Mouse (Mus musculus) forebrain, embryonic 15.5 days (tissue): ENCODE results near the gene Ypel2. TPM values are rescaled to one million over a fixed set of nuclear protein-coding genes. Genes with fewer than 3 reads are reported as not detected.
A peak's percentile ranks its signal among the peaks of the same experiment; 100 is the strongest.

Experiments used
- ATAC-seq: fragments of 200-750 bp; cut with Nextera tagmentation; replicated peaks from 2 replicates; pipeline ENCODE4 v1.8.0; 2017; ENCODE audit warnings: mild to moderate bottlenecking, moderate TSS enrichment, moderate library complexity
- H3K27ac ChIP-seq: fragments of 300-500 bp; sonication (generic); replicated peaks from 2 replicates; pipeline ENCODE4 v1.5.1; 2015; ENCODE audit warnings: mild to moderate bottlenecking, inconsistent platforms
- H3K27me3 ChIP-seq: fragments of 300-500 bp; sonication (generic); 2 replicates; pipeline ENCODE4 v1.6.1; 2015; ENCODE audit warnings: inconsistent platforms
- H3K36me3 ChIP-seq: fragments of 300-500 bp; sonication (generic); 2 replicates; pipeline ENCODE4 v1.6.1; 2015; ENCODE audit warnings: mild to moderate bottlenecking, inconsistent platforms
- H3K4me1 ChIP-seq: fragments of 300-500 bp; sonication (generic); 2 replicates; pipeline ENCODE4 v1.6.1; 2015; ENCODE audit warnings: inconsistent platforms
- H3K4me2 ChIP-seq: fragments of 300-500 bp; sonication (generic); replicated peaks from 2 replicates; pipeline ENCODE4 v1.6.1; 2015; ENCODE audit warnings: mild to moderate bottlenecking, inconsistent platforms
- H3K4me3 ChIP-seq: fragments of 300-500 bp; sonication (generic); 2 replicates; pipeline ENCODE4 v1.5.1; 2015; ENCODE audit warnings: mild to moderate bottlenecking, inconsistent platforms
- H3K9ac ChIP-seq: fragments of 300-500 bp; sonication (generic); replicated peaks from 2 replicates; pipeline ENCODE4 v1.6.1; 2015; ENCODE audit warnings: mild to moderate bottlenecking, inconsistent platforms
- H3K9me3 ChIP-seq: fragments of 300-500 bp; sonication (generic); 2 replicates; pipeline ENCODE4 v1.6.1; 2016; ENCODE audit warnings: inconsistent platforms
- WGBS: fragments of 180-500 bp; shearing (Covaris S2); methylation state at CpG from one replicate; pipeline ENCODE4 v1.1.7; 2015; ENCODE audit warnings: mixed read lengths; 5-methylcytosine and 5-hydroxymethylcytosine counted together
- polyA plus RNA-seq: library from polyadenylated mRNA; unstranded; fragments of >200 nt; fragmentation: Nextera tagmentation; extraction: Ambion mirVana; gene quantifications from 2 replicates; pipeline ENCODE4 v1.2.1, GENCODE M21; 2015

Ypel2 gene
- polyA plus RNA-seq, 1 experiment from 2014 or later: 8.3 TPM

- no peaks in the 10 kb centered on the region for H3K27me3 ChIP-seq
- WGBS: 67% methylated on average over 3 of the region's 3 CpGs
- H3K9ac ChIP-seq: no peak overlapping the region
- no peaks in the 10 kb centered on the region; the same call in 1 of the 2 replicates for H3K36me3 ChIP-seq
- no peak overlapping the region for H3K4me3 ChIP-seq
- no peak overlapping the region for H3K4me2 ChIP-seq
- no peaks in the 10 kb centered on the region for H3K9me3 ChIP-seq
- no peaks in the 10 kb centered on the region for H3K4me1 ChIP-seq
- no peak overlapping the region for H3K27ac ChIP-seq
- no peak for ATAC-seq
These were observed 55.0 kb downstream of the Ypel2 start for GRCm38 (mm10) chr11:86938551-86938950.

GRCm38 (mm10) chr11:86938108-86938507 lies 55.4 kb downstream of the Ypel2 start:
- Histone ChIP-seq H3K27me3 (no peaks in the 10 kb centered on the region), H3K4me2 (no peak overlapping the region), H3K27ac (no peak overlapping the region), H3K4me1 (no peaks in the 10 kb centered on the region), H3K9me3 (no peaks in the 10 kb centered on the region), H3K4me3 (no peak overlapping the region), H3K9ac (no peak overlapping the region), H3K36me3 (no peaks in the 10 kb centered on the region; the same call in 1 of the 2 replicates)
- no peak for ATAC-seq
- 84% methylated on average over 4 of the region's 4 CpGs for WGBS

DNA sequence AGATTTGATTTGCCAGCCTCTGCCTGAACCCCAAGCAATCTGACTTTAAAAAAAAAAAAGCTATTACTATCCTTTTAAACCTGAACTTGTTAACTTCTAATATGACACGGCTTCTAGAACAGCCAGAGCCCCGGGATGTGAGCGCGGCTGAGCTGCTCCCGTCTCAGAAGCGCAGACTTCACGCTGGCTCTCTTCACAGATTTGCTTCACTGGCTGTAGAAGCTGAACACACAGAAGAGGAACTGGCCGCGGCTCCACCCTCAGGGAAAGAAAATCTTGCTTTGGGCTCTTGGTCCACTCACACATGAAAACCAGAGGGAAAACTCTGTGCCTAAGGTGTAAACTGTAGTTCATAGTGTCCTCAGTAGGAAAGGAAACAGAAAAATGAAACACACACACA lies 56.6 kb downstream of the Ypel2 start:
- no peak overlapping the region for H3K9ac ChIP-seq
- H3K36me3 ChIP-seq: no peaks in the 10 kb centered on the region; the same call in 1 of the 2 replicates
- no peak for ATAC-seq
- no peaks in the 10 kb centered on the region for H3K9me3 ChIP-seq
- WGBS: 57% methylated on average over 9 of the region's 9 CpGs
- H3K4me2 ChIP-seq: no peak overlapping the region
- no peaks in the 10 kb centered on the region for H3K4me1 ChIP-seq
- no peak overlapping the region for H3K27ac ChIP-seq
- H3K4me3 ChIP-seq: no peak overlapping the region
- H3K27me3 ChIP-seq: no peaks in the 10 kb centered on the region

DNA sequence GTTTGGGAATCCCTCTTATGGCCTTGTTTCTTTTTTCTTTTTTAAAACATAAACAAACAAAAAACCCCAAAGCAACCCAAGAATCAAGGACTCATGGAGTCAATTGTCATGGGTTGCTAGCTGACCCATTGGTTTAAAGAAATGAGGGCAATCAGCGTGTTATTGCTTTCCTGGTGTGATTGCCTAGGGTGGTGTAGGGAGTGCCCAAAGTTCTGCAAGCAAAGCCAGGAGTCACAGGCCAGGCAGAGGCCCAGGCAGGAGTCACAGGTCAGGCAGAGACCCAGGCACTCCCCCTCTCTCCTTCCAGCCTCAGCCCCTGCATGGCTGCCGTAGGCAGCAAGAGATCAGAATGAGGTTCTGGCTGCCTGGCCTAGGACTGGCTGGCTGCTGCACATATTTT lies 58.6 kb downstream of the Ypel2 start:
- H3K27me3 ChIP-seq: no peaks in the 10 kb centered on the region
- H3K27ac ChIP-seq: no peak overlapping the region
- no peak overlapping the region for H3K4me2 ChIP-seq
- 80% methylated on average over 2 of the region's 2 CpGs for WGBS
- H3K36me3 ChIP-seq: no peaks in the 10 kb centered on the region; the same call in 1 of the 2 replicates
- no peak for ATAC-seq
- H3K9me3 ChIP-seq: no peaks in the 10 kb centered on the region
- H3K9ac ChIP-seq: no peak overlapping the region
- peaks cover 7% of the 10 kb centered on the region for H3K4me1 ChIP-seq
- no peak overlapping the region for H3K4me3 ChIP-seq

DNA sequence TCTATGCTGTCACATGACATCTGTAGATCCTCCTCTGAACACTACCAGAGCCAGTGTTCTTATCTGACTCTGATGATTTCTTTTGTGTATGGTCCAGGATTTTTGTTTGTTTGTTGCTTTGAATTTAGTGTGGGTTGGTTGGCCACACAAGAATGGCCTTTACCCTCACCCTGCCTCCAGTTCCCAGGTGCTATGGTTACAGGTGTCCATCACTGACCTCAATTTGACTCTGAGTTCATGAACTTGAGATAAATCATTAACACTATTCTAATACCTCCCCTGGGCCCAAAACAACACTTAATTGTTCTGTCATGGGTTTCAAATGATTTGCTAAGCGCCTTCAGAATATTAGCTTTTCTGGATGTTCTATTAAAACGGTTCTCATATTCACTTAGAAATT lies 61.3 kb downstream of the Ypel2 start:
- no peak overlapping the region for H3K4me3 ChIP-seq
- H3K9me3 ChIP-seq: no peaks in the 10 kb centered on the region
- no peak overlapping the region for H3K27ac ChIP-seq
- 93% methylated on average over 2 of the region's 2 CpGs for WGBS
- H3K9ac ChIP-seq: no peak overlapping the region
- no peaks in the 10 kb centered on the region for H3K27me3 ChIP-seq
- no peak for ATAC-seq
- peaks cover 7% of the 10 kb centered on the region for H3K4me1 ChIP-seq
- no peaks in the 10 kb centered on the region for H3K36me3 ChIP-seq
- no peak overlapping the region for H3K4me2 ChIP-seq

GRCm38 (mm10) chr11:86930636-86931180 lies 62.8 kb downstream of the Ypel2 start:
- WGBS: 64% methylated on average over 10 of the region's 10 CpGs
- Histone ChIP-seq H3K4me2 (no peak overlapping the region), H3K4me3 (no peak overlapping the region), H3K4me1 (peaks cover 7% of the 10 kb centered on the region), H3K36me3 (no peaks in the 10 kb centered on the region), H3K27ac (peak overlapping the region; percentile 54), H3K9ac (no peak overlapping the region), H3K9me3 (no peaks in the 10 kb centered on the region), H3K27me3 (no peaks in the 10 kb centered on the region)
- ATAC-seq: no peak

DNA sequence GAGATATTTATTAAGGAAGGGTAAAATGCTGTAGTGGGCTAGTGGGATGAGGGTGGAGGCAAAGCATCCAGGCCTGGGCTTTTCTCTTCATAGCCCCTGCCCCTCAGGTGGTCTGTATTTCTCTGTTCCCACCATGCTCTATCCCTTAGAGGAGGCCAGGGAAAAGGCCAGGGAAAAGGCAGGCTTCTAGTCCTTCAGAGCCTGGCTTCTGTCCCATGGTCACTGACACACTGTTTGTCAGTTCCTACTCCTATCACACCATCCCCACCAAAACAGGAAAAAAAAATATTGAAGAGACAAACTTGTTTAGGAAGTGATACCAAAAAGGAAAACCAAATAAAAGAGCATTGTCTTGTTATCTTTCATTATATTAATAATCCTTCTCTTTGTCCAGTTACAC lies 63.5 kb downstream of the Ypel2 start:
- Histone ChIP-seq H3K9me3 (no peaks in the 10 kb centered on the region), H3K4me1 (peaks cover 7% of the 10 kb centered on the region), H3K4me3 (no peak overlapping the region), H3K9ac (no peak overlapping the region), H3K36me3 (no peaks in the 10 kb centered on the region), H3K27ac (peak overlapping the region; percentile 54; the same call in 1 of the 2 replicates), H3K4me2 (no peak overlapping the region), H3K27me3 (no peaks in the 10 kb centered on the region)
- ATAC-seq: no peak

DNA sequence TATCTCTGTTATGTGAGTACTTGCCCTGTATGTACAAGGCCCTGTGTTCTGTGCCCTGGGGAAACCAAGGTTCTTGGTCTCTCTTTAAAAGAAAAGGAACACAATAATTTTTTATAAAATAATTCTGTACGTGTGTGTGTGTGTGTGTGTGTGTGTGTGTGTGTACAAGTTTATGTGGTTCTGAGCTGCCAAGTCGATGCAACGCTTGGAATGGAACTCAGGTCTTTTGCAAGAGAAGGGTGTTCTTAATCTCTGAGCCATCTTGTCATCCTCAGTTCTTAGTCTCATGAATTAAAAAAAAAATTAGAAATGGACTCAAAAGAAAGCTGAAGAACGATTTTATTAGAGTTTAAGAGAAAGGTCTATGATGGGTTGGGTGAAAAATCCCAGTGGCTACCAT lies 64.0 kb downstream of the Ypel2 start:
- WGBS: 83% methylated on average over 4 of the region's 4 CpGs
- Histone ChIP-seq H3K27ac (no peak overlapping the region), H3K9ac (no peak overlapping the region), H3K36me3 (no peaks in the 10 kb centered on the region), H3K9me3 (no peaks in the 10 kb centered on the region), H3K4me1 (peaks cover 7% of the 10 kb centered on the region), H3K4me2 (no peak overlapping the region), H3K27me3 (no peaks in the 10 kb centered on the region), H3K4me3 (no peak overlapping the region)
- ATAC-seq: no peak

GRCm38 (mm10) chr11:86925085-86925638 lies 68.3 kb downstream of the Ypel2 start:
- Histone ChIP-seq H3K9me3 (no peaks in the 10 kb centered on the region), H3K4me2 (no peak overlapping the region), H3K27me3 (no peaks in the 10 kb centered on the region), H3K4me3 (no peak overlapping the region), H3K4me1 (no peaks in the 10 kb centered on the region), H3K9ac (no peak overlapping the region), H3K36me3 (no peaks in the 10 kb centered on the region), H3K27ac (no peak overlapping the region)
- WGBS: 89% methylated on average over 9 of the region's 9 CpGs
- ATAC-seq: no peak

DNA sequence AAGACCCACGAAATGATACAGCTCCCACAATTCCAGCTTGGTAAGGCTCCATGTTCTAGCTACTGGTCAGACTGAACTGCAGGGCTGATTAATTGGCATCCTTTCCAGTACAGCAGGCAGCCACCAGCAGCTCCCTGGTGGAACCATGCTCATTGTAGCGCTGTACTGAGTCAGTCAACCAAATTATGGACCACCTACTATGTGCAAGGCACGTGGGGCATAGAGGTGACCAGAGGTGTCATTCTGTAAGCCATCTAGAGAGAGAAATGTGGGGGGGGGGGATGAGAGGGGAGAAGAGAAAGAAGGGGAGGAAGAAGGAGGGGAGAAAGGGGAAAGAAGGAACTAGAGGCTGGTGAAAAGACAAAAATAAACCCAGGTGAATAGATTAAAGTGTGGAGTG lies 68.9 kb downstream of the Ypel2 start:
- Histone ChIP-seq H3K9ac (no peak overlapping the region), H3K9me3 (no peaks in the 10 kb centered on the region), H3K4me2 (no peak overlapping the region), H3K27me3 (no peaks in the 10 kb centered on the region), H3K36me3 (no peaks in the 10 kb centered on the region), H3K4me1 (no peaks in the 10 kb centered on the region), H3K27ac (no peak overlapping the region), H3K4me3 (no peak overlapping the region)
- no peak for ATAC-seq
- WGBS: 72% methylated on average over 3 of the region's 3 CpGs

GRCm38 (mm10) chr11:86923654-86924053 lies 69.9 kb downstream of the Ypel2 start:
- Histone ChIP-seq H3K9me3 (no peaks in the 10 kb centered on the region), H3K36me3 (no peaks in the 10 kb centered on the region), H3K4me3 (no peak overlapping the region), H3K27me3 (no peaks in the 10 kb centered on the region), H3K4me1 (no peaks in the 10 kb centered on the region), H3K4me2 (no peak overlapping the region), H3K27ac (no peak overlapping the region), H3K9ac (no peak overlapping the region)
- ATAC-seq: no peak
- WGBS: 85% methylated on average over 2 of the region's 2 CpGs

GRCm38 (mm10) chr11:86922029-86922428 lies 71.5 kb downstream of the Ypel2 start:
- Histone ChIP-seq H3K9me3 (no peaks in the 10 kb centered on the region), H3K4me3 (no peak overlapping the region), H3K36me3 (no peaks in the 10 kb centered on the region), H3K4me1 (no peaks in the 10 kb centered on the region), H3K9ac (no peak overlapping the region), H3K27ac (no peak overlapping the region), H3K27me3 (no peaks in the 10 kb centered on the region), H3K4me2 (no peak overlapping the region)
- no peak for ATAC-seq
- 84% methylated on average over 2 of the region's 2 CpGs for WGBS

DNA sequence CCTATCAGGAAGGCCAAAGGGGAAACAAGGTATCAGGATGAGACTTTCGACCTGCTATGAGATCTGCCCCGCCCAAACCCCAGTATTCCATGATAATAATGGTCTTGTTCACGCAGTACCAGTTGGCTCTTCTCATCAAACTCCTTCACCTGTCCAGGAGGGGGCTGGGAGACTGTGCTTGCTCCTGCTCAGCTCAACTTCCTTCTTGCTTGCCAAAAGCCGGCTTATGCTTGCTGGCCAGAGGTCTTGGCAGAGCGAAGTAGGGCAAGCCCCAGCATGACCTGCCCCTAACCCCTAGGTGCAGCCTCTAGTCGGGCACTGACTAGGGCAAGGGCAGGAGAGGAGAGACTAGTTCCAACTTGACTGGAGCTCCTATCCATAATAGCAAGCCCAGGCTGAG lies 72.2 kb downstream of the Ypel2 start:
- Histone ChIP-seq H3K36me3 (no peaks in the 10 kb centered on the region), H3K27me3 (no peaks in the 10 kb centered on the region), H3K9ac (no peak overlapping the region), H3K4me3 (no peak overlapping the region), H3K4me2 (no peak overlapping the region), H3K4me1 (no peaks in the 10 kb centered on the region), H3K9me3 (no peaks in the 10 kb centered on the region), H3K27ac (no peak overlapping the region)
- no peak for ATAC-seq
- 84% methylated on average over 6 of the region's 6 CpGs for WGBS
